In genomic region chr9:118390679-118391078, GRCm38 (mm10) we compare ENCODE assay signal across 16 mouse cellular contexts.
A peak's percentile ranks its signal among the peaks of the same experiment; 100 is the strongest.
DNase-seq lines count a peak whose midpoint lies in the region; ATAC-seq lines count a peak whose summit lies in the region.
"Had no signal": no experiment of that assay in that cellular context is flagged by ENCODE, and none has a peak within 500 bp of the region (broad histone marks: within the 10 kb centered on the region; RNA-seq: fewer than 3 reads in every experiment).

No protein-coding gene starts in this region.

- ATAC-seq in CD4-positive, CD25-positive, alpha-beta regulatory T cell, adult 4 months, result peak; percentile 59
- peak; percentile 38 for ATAC-seq in activated CD4-positive, CD25-positive, alpha-beta regulatory T cell, adult 4 months
- ATAC-seq: forebrain, postnatal 0 days; hindbrain, embryonic 16.5 days; intestine, embryonic 15.5 days had no signal

- intact Hi-C loops in gastrocnemius, postnatal 14 days (cut with DNase I; ENCODE audit: low total_unique reads), result no loop called here

- peak; percentile 78 for DNase-seq in naive thymus-derived CD4-positive, alpha-beta T cell, adult 2 months (ENCODE audit: low read depth)
- DNase-seq in gastrocnemius, postnatal 14 days, result no peak
- no peak for DNase-seq in frontal cortex, postnatal 25 days (ENCODE audit: low spot score in 2 of 2)
- DNase-seq in adipocyte (ENCODE audit: low spot score), result no peak
- DNase-seq: adrenal gland, postnatal 14 days; cerebellum, adult 18-20 months; cerebellum, adult 9-11 months; cerebellum, postnatal 36 days; forebrain, postnatal 0 days; heart, adult 18-20 months; heart, postnatal 10 days; heart, postnatal 4 days had no signal
